Mouse (Mus musculus): Measurements from ENCODE around the gene Ddx58. TPM values are rescaled to one million over a fixed set of nuclear protein-coding genes. Genes with fewer than 3 reads are reported as not detected.

The Ddx58 gene
- polyA plus RNA-seq, 2 experiments: 2.4 to 3.1 TPM

GRCm38 (mm10) chr4:40234256-40234655 is 5.4 kb downstream of the Ddx58 start:
- Histone ChIP-seq H3K9me3 (ENCODE audit: control insufficient read depth, low read length) (no peaks in the 10 kb centered on the region), H3K9ac (replicated peaks) (no peak overlapping the region), H3K4me1 (replicated peaks; ENCODE audit: control insufficient read depth in 2 of 2, insufficient read depth in 2 of 2, low read length in 1 of 2) (peaks cover 0 to 1% of the 10 kb centered on the region in 2 experiments; a peak in 1 of 4 replicates), H3K4me3 (ENCODE audit: insufficient read depth in 1 of 2, low read depth in 2 of 2, low read length in 2 of 2) (no peak overlapping the region), H3K27ac (no peak overlapping the region), H3K27me3 (ENCODE audit: control insufficient read depth, insufficient read depth, low read length) (no peaks in the 10 kb centered on the region), H3K4me2 (ENCODE audit: low read depth) (no peak overlapping the region), H3K36me3 (replicated peaks; ENCODE audit: control insufficient read depth, insufficient read depth, low read depth) (no peaks in the 10 kb centered on the region)
- 68% methylated on average over 6 of the region's 6 CpGs for WGBS (ENCODE audit: insufficient replicate concordance)
- TF ChIP-seq CTCF (IDR thresholded peaks at IDR 0.05; ENCODE audit: low read depth) (no peak), EP300 (IDR thresholded peaks at IDR 0.05; ENCODE audit: low read depth) (no peak)
- ATAC-seq (ENCODE audit: insufficient read depth) (no peak), DNase-seq (ENCODE audit: low read depth in 3 of 3, low spot score in 3 of 3) (no peak)

- Histone ChIP-seq H3K4me3 (ENCODE audit: insufficient read depth in 1 of 2, low read depth in 2 of 2, low read length in 2 of 2) (no peak overlapping the region), H3K9me3 (ENCODE audit: control insufficient read depth, low read length) (no peaks in the 10 kb centered on the region), H3K27me3 (ENCODE audit: control insufficient read depth, insufficient read depth, low read length) (no peaks in the 10 kb centered on the region), H3K9ac (replicated peaks) (no peak overlapping the region), H3K27ac (no peak overlapping the region), H3K4me2 (ENCODE audit: low read depth) (no peak overlapping the region), H3K36me3 (replicated peaks; ENCODE audit: control insufficient read depth, insufficient read depth, low read depth) (no peaks in the 10 kb centered on the region), H3K4me1 (replicated peaks; ENCODE audit: control insufficient read depth in 2 of 2, insufficient read depth in 2 of 2, low read length in 1 of 2) (no peaks in the 10 kb centered on the region)
- TF ChIP-seq CTCF (IDR thresholded peaks at IDR 0.05; ENCODE audit: low read depth) (no peak), EP300 (IDR thresholded peaks at IDR 0.05; ENCODE audit: low read depth) (no peak)
- DNase-seq (ENCODE audit: low read depth in 3 of 3, low spot score in 3 of 3) (no peak), ATAC-seq (ENCODE audit: insufficient read depth) (no peak)
- 61% methylated on average over 7 of the region's 7 CpGs for WGBS (ENCODE audit: insufficient replicate concordance)
Observed at GRCm38 (mm10) chr4:40233062-40233664, 6.5 kb downstream of the Ddx58 start.

- 75% methylated on average over 6 of the region's 6 CpGs for WGBS (ENCODE audit: insufficient replicate concordance)
- no peak for TF ChIP-seq CTCF (IDR thresholded peaks at IDR 0.05; ENCODE audit: low read depth)
- TF ChIP-seq EP300 (IDR thresholded peaks at IDR 0.05; ENCODE audit: low read depth): no peak
Observed at GRCm38 (mm10) chr4:40229723-40230122, 9.9 kb downstream of the Ddx58 start.

GRCm38 (mm10) chr4:40227886-40228285 is 11.7 kb downstream of the Ddx58 start:
- no peaks in the 10 kb centered on the region for H3K36me3 ChIP-seq (replicated peaks; ENCODE audit: control insufficient read depth, insufficient read depth, low read depth)
- H3K4me3 ChIP-seq (ENCODE audit: insufficient read depth in 1 of 2, low read depth in 2 of 2, low read length in 2 of 2): no peak overlapping the region
- H3K4me1 ChIP-seq (replicated peaks; ENCODE audit: control insufficient read depth in 2 of 2, insufficient read depth in 2 of 2, low read length in 1 of 2): no peaks in the 10 kb centered on the region
- no peak overlapping the region for H3K9ac ChIP-seq (replicated peaks)
- H3K4me2 ChIP-seq (ENCODE audit: low read depth): no peak overlapping the region
- no peaks in the 10 kb centered on the region for H3K9me3 ChIP-seq (ENCODE audit: control insufficient read depth, low read length)
- TF ChIP-seq CTCF (IDR thresholded peaks at IDR 0.05; ENCODE audit: low read depth): no peak
- no peak for TF ChIP-seq EP300 (IDR thresholded peaks at IDR 0.05; ENCODE audit: low read depth)
- DNase-seq (ENCODE audit: low read depth in 3 of 3, low spot score in 3 of 3): no peak
- no peaks in the 10 kb centered on the region for H3K27me3 ChIP-seq (ENCODE audit: control insufficient read depth, insufficient read depth, low read length)
- 71% methylated on average over 7 of the region's 7 CpGs for WGBS (ENCODE audit: insufficient replicate concordance)
- no peak overlapping the region for H3K27ac ChIP-seq
- ATAC-seq (ENCODE audit: insufficient read depth): no peak

More at GRCm38 (mm10) chr4:40229723-40230122, 9.9 kb downstream of the Ddx58 start:
- H3K4me2 ChIP-seq (ENCODE audit: low read depth): no peak overlapping the region
- no peaks in the 10 kb centered on the region for H3K4me1 ChIP-seq (replicated peaks; ENCODE audit: control insufficient read depth in 2 of 2, insufficient read depth in 2 of 2, low read length in 1 of 2)
- H3K4me3 ChIP-seq (ENCODE audit: insufficient read depth in 1 of 2, low read depth in 2 of 2, low read length in 2 of 2): no peak overlapping the region
- H3K9me3 ChIP-seq (ENCODE audit: control insufficient read depth, low read length): no peaks in the 10 kb centered on the region
- H3K27me3 ChIP-seq (ENCODE audit: control insufficient read depth, insufficient read depth, low read length): no peaks in the 10 kb centered on the region
- no peak for ATAC-seq (ENCODE audit: insufficient read depth)
- H3K9ac ChIP-seq (replicated peaks): no peak overlapping the region
- H3K36me3 ChIP-seq (replicated peaks; ENCODE audit: control insufficient read depth, insufficient read depth, low read depth): no peaks in the 10 kb centered on the region
- H3K27ac ChIP-seq: no peak overlapping the region
- no peak for DNase-seq (ENCODE audit: low read depth in 3 of 3, low spot score in 3 of 3)

- TF ChIP-seq EP300 (IDR thresholded peaks at IDR 0.05; ENCODE audit: low read depth) (no peak), CTCF (IDR thresholded peaks at IDR 0.05; ENCODE audit: low read depth) (no peak)
- Histone ChIP-seq H3K36me3 (replicated peaks; ENCODE audit: control insufficient read depth, insufficient read depth, low read depth) (no peaks in the 10 kb centered on the region), H3K4me1 (replicated peaks; ENCODE audit: control insufficient read depth in 2 of 2, insufficient read depth in 2 of 2, low read length in 1 of 2) (no peaks in the 10 kb centered on the region), H3K4me3 (ENCODE audit: insufficient read depth in 1 of 2, low read depth in 2 of 2, low read length in 2 of 2) (no peak overlapping the region), H3K27ac (no peak overlapping the region), H3K9ac (replicated peaks) (no peak overlapping the region), H3K9me3 (ENCODE audit: control insufficient read depth, low read length) (no peaks in the 10 kb centered on the region), H3K27me3 (ENCODE audit: control insufficient read depth, insufficient read depth, low read length) (no peaks in the 10 kb centered on the region), H3K4me2 (ENCODE audit: low read depth) (no peak overlapping the region)
- WGBS (ENCODE audit: insufficient replicate concordance): 68% methylated on average over 11 of the region's 11 CpGs
- DNase-seq (ENCODE audit: low read depth in 3 of 3, low spot score in 3 of 3): no peak
- ATAC-seq (ENCODE audit: insufficient read depth): no peak
Observed at GRCm38 (mm10) chr4:40227131-40227530, 12.5 kb downstream of the Ddx58 start.
